Mouse (Mus musculus) spleen, postnatal 0 days (tissue): ENCODE data around the gene Masp2. TPM values are rescaled to one million over a fixed set of nuclear protein-coding genes. Genes with fewer than 3 reads are reported as not detected.

ENCODE experiments used
- polyA plus RNA-seq: library from polyadenylated mRNA; unstranded; fragments of >200 nt; fragmentation: Nextera tagmentation; extraction: Ambion mirVana; gene quantifications from 2 replicates; pipeline ENCODE4 v1.2.1, GENCODE M21; 2015

The Masp2 gene
- not detected in 2 replicates for polyA plus RNA-seq

GRCm38 (mm10) chr4:148602357-148603120 lies at the start of gene Masp2:
Gene Masp2, plus strand, starts transcription at chr4:148602554.

DNA sequence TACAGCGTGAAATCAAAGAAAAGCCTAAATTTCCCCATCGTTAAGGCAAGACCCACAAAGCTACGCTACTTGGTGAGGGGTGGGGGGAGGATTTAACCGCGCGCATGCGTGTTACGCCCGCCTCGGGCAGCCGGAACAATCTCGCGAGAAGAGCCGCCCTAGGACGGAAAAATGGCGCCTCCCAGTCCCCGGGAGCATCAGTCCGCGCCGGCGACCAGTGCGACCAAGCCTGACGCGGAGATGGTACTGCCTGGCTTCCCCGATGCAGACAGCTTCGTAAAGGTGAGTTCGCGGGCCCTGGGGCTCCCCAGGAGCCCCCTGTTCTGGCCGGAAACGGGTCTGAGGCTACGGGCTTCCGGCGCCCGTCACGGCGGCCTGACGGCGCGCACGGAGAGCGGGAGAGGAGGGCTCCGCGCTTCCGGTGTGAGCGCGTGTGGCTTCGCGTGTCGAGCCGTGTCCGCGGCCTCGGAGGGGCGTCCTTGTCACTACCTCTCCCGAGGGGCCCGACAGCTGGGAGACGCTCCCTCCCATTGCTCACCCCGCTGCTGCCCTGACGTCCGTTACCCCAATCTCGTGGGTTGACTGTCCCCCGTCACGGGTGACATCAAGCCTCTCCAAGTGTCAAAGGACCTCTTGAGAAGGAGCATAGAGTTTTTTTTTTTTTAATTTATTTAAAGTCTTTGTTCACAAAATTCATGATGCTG lies 43.9 kb upstream of the Masp2 start, which contains the start of gene Exosc10:
Gene Exosc10 (plus strand): TSS at position 133 of the 704 bp plus-strand sequence.

DNA sequence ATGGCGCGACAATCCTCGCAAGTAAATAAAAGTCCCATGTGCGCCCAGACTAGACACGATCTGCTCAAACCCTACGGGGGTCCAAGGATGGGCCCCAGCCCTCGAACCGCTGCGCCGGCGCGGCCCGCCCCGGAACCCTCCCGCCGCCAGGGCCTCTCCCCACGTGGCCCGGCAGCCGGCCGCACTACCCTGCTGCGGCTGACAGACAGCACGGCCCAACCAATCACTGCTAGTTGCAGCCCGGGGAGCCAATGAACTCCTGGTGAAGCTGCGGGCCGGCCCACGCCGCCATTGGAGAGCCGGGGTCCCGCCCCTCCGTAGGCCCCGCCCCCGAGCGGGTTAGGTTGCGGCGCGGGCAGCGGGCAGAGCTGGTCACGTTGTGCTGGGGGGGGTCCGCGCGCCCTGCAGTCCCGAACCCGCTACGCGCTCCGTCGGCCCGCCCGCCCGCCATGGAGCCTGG lies 11.2 kb upstream of the Masp2 start, which contains the start of gene Srm:
Gene Srm (plus strand): TSS at position 333 of the 460 bp plus-strand sequence.

GRCm38 (mm10) chr4:148626623-148627185 lies 24.4 kb downstream of the Masp2 start, which contains the start of gene Tardbp:
Gene Tardbp, minus strand, starts transcription at chr4:148627019.

DNA sequence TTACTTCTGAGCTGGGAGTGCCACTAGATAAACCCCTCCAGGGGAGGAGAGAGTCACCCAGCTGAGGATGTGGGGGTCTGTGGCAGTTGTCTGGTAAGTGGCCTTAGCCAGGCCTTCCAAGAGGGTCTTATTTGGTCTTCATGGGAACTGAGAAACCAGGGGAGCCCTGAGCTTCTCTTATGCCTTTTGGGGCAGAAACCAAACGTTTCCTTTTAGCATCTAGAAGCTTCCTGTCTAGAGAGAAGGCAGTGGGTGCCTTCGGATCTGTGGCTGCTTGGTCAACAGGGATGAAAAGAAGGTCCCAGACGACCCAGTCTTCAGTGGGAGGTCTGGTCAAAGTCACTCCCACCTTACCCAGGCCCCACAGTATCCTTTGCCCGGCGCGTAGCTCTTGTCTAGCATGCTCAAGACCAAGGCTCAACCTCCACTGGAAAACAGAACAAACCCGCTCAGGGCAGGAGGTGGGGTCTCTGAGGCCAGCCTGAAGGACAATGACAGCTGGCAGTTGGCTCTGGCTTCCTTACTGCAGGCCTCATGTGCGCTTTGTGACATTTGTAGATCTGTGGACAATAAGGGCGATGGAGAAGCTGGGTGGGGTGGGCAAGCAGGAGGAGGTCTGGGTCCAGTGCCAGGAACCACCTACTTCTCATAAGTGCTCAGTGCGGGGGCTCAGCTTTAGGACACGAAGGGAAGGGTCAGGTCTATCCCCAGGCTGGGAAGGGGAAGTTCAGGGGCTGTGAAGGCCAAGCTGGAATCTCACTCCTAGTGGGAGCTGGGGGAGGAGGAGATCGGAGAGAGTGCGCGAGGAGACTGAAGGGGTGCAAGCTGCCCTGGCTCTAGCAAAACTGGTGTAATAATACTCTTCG lies 41.2 kb downstream of the Masp2 start, which contains the start of gene Gm572:
Gene Gm572 (plus strand): TSS at position 27 of the 866 bp plus-strand sequence.

Other genes with a start within 250 kb of the Masp2 start
- 8.4 and 9.7 TPM in 2 replicates for gene Ubiad1, start 157.8 kb upstream of the Masp2 start, polyA plus RNA-seq
- gene Mtor, start 153.9 kb upstream of the Masp2 start, polyA plus RNA-seq, result 12.2 and 13.5 TPM in 2 replicates
- 15.2 and 20.0 TPM in 2 replicates for gene Angptl7, start 102.1 kb upstream of the Masp2 start, polyA plus RNA-seq
- 33.2 and 35.2 TPM in 2 replicates for gene Exosc10, start 44.1 kb upstream of the Masp2 start, polyA plus RNA-seq
- gene Srm, start 11.1 kb upstream of the Masp2 start, polyA plus RNA-seq, result 129 TPM in 2 replicates
- gene Tardbp, start 24.5 kb downstream of the Masp2 start, polyA plus RNA-seq, result 169 and 173 TPM in 2 replicates
- not detected in 2 replicates for gene Gm572, start 40.8 kb downstream of the Masp2 start, polyA plus RNA-seq
- gene Casz1, start 201.9 kb downstream of the Masp2 start, polyA plus RNA-seq, result 0.83 and 1.7 TPM in 2 replicates